Mouse (Mus musculus): ENCODE measurements at regions not wholly inside any gene's neighbourhood (a gene's known extent, or its start where the extent isn't known, plus 50 kb on each side); places are given as distances from the start of the nearest gene placed in this dataset.

DNA sequence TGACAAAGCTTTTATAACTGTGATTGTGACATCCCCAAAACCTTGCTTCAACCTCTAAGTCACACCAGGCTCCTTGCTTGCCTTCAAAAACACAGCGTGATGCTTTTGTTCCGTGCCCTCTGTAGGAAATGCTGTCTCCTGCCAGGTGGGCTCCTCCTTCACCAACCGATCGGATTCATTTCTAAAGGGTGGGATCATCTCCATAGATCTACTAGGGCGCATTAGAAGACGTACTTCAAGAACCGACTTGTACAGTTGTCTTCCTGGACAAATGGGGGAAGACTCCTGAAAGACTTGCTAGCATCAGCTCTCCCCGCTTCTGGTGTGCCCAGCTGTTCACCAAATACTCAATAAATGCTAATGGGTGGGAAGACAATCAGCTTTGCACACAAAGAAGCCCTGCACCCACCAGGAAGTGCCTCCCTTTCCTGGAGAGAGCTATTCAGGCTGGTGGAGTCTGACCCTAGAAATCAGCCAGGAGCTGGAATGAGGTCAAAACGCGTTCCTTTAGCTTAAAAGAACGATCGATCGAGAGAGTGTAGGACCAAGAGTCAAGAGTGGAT lies 53.0 kb downstream of the Hoxa1 start:
- no peak for DNase-seq

DNA sequence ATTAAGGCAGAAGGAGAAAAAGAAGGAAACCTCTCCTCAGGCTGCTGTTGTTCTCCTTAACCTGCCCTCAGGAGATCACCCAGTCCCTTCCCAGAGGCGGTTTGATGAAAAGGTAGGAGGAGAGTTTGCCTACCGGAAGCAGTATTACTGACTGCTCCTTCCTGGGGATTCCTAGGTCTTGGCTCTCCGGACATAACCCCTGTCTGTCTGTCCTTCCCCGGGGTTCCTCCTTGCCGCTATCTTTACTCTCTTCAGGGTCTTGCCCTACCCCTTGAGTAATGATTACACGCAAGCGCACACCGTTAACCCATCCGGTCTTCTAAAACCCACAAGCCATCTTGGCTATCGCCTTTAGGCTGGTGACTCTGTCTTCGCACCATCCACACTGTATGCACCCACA lies 54.0 kb downstream of the Hoxa1 start:
- no peak for DNase-seq

DNA sequence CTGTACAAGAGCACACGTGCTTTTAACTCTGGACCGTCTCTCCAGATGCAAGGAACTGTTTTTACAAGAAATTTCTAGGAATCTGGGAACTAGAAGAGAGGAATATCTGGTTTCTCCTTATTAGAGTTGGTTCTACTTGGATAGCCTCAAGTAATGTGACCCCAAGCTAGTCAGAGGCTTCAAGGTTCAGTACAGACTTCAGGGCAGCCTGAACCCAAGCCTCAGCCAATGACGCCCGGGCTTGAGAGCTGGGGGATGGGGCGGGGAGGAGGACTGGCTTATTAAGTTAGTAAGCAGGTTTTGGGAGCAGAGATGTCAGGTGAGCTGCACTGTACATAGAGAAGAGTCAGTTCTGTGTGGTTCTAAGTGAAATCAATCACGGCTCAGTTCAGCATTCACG lies 54.5 kb downstream of the Hoxa1 start:
- DNase-seq = no peak

DNA sequence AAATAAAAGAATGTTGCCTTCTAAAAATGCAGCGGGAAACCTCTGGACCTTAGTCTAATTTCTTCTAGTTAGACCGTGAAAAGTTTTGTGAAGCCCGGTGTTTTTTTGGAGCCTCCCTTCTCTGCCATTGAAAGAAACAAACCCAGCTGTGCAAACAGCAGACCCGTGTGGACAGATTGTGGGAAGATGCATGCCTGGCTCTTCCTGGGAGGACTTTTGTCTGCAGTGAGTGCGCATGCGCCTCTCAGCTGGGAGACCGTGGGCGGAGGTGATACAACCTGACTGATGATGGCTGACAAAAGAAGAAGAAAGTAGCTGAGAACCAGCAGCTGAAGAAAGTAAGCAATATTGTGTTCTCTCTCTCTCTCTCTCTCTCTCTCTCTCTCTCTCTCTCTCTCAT lies 55.4 kb downstream of the Hoxa1 start:
- DNase-seq = peak; percentile 27

DNA sequence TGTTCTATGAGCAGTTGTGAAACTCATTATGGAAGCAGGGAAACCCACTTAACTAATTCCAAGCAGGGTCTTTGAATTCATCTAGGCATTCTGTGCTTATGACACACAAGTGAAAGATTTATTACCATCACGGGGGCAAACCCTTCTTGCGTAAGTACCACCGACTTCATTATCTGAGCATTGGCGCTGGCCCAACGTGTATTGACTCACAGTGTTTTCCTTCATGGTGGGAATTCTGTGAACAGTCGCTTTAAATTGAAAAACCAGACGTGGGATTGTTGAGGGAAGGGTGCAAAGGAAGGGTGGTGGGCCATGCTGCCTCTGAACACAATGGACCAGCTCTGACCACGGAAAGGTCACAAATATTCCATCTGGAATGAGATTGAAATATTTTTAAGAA lies 55.9 kb downstream of the Hoxa1 start:
- DNase-seq = peak; percentile 74

DNA sequence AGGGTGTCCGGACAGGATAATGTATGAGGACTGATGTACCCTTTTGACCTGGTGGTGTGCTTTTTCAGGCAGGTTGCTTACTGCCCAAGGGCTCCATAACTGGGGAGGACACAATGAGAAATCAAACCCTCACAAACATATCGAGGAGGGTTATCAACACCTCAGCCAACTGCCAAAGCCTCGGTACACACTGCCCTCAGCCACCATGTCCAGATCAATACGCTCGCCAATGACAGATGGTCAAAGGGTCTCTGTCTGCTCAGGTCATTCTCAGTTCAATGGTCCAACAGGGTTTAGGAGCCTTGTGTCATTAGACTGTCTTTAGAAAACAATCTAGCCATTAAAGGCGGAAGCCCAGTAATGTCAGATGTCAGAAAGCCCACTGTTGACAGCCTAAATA lies 56.9 kb downstream of the Hoxa1 start:
- no peak for DNase-seq

DNA sequence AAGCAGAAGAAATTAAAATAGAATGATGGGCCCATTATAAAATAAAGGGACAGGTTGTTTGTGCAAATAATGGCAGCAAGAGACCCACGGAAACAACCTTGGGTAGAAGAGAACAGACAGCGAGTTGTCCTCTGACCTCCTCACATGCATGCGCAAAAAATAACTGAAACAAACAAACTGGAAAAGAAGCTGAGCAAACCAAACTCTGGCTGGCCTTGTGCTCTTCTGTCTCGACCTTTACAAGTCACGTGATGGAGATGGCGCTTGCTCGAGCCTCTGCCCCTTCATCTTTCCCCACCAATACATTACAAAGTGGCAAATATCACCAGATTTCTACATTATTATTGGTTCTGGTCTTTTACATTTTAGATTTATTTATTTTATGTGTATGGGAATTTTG lies 59.3 kb downstream of the Hoxa1 start:
- DNase-seq = no peak

DNA sequence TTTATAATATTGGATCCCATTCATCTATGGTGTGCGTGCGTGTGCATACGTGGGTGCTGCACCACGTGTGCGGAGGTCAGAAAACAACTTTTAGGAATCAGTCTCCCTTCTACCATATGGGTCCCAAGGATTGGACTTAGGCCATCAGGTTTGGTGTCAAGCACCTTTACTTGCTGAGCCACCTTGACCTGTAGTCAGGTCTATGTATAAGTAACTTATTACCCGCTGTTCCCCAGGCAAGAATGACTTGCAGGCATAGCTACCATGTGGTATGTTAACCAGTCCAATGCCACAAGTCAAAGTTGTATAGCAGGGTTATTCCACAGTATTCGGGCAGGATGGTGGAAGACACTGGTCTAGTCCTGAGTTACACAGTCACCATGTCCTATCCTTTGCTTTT lies 62.5 kb downstream of the Hoxa1 start:
- no peak for DNase-seq

DNA sequence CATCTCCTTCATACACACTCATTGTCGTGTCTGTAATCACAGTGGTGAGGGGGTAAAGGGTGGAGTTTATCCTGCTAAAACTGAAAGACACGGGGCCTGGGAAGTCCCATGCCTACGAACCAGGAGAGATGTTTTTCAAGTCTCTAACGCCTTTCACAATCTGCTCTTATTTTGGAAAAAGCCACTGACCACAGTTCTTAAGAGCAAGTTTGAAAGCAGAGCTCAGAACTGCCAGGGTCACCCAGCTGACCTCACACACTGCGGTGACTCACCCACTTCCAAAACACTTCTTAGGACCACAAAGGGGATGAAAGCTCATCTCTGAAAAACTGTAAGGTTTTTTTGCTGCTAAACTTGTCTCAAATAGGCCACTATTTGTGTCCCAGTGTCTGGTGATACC lies 66.7 kb downstream of the Hoxa1 start:
- DNase-seq = peak; percentile 34

DNA sequence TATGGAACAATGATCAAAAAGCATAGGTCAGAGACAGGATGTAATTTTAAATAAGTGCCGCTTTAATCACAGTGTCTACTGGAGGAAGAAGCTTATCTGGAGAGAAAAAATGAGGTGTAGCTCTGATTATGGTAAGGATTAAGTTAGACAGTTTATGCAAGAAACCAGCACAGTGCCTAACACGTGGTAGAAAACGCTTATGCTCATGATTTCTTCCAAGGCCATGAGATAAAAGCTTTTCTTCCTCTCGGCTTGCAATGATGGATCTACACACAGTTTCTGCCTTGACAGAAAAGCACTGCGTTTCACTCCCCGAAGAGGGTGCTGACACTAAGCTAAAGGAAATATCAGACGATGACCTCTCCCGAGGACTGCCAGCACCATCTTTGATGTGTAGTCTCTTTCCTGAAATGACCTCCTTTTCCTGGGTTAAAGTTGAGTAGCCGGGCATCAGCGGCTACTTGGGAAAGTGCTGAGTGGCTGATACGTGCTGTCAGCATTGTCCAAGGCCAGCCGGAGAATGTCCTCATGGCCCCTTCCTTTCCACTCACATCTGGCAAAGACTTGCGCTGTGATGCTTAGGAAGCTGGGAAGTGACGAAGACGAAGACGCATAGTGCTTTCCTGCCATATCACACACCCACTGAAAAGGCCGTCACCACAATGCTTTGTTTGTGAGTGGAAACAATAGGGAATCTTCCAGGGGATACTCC lies 72.0 kb downstream of the Hoxa1 start:
- peak; percentile 66 for DNase-seq

DNA sequence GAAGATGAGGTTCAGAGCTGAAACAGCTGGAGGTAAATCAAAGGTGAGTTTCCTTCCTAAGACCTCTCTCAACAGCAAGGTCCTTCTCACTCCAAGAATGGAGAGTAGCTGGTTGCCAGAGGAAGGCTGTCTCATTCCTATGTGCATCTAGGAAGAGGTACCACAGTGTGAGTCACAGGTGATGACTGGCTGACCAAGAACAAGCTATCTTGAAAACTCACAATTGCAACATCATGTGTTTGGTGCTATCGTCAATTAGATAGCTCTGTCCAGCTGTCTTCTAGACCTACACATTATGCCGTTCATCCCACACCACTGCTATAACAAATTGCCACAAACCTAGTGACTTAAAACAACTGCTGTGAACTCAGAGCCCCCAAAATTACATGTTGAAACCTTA lies 72.3 kb upstream of the Skap2 start:
- DNase-seq = no peak

DNA sequence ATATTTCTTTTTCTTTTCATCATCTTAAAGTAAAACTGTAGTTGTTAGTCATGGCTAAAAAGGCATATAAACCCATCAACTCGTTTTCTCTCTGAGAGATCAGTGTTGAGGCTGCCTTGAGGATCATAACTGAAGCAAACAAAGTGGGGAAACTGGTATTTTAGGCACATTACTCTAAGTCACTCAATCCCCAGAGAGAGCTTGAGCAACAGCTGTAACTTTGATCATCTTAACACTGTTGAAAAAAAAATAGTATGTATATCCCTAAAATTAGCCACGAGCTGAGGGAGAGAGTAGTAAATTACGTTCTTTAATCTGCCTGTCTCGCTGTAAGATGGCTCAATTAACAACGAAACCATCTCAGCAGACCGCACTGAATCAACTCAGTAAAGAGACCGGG lies 67.2 kb upstream of the Skap2 start:
- DNase-seq = no peak

DNA sequence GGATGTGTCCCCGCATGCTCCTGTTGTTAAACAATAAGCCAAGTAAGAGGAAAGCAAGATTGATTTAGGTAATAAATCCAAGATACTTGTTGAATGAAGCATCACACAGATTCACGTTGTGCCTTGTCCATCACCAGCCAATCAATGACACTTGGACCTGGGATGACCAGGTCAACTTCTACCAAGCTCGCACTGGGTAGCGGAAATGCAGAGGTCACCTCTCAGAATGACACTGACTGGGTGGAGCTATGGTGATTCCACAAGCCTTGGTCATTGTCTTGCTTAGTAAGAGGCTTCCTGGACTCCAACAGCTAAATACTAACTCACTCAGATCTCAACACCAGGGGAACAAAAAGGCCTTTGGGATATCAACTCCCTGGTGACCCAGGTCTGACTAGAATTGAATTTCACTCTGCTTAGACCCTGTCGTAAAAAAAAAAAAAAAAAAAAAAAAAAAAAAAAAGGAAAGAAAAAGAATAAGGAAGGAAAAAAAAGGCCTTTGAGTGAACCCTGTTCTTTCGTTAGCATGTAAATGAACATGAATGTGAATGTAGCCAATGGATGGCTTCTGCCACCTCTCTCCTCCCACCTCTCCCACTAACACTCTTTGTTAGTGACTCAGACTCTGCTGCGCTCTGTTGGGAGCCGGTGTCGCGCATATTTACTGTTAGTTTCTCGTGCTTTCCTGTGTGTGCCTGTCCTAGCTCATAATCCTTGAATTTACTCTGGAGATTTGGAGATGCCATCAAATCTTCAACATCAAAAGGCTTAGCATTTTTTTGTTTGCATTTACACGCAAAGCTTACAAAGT lies 66.4 kb upstream of the Skap2 start:
- DNase-seq = no peak

DNA sequence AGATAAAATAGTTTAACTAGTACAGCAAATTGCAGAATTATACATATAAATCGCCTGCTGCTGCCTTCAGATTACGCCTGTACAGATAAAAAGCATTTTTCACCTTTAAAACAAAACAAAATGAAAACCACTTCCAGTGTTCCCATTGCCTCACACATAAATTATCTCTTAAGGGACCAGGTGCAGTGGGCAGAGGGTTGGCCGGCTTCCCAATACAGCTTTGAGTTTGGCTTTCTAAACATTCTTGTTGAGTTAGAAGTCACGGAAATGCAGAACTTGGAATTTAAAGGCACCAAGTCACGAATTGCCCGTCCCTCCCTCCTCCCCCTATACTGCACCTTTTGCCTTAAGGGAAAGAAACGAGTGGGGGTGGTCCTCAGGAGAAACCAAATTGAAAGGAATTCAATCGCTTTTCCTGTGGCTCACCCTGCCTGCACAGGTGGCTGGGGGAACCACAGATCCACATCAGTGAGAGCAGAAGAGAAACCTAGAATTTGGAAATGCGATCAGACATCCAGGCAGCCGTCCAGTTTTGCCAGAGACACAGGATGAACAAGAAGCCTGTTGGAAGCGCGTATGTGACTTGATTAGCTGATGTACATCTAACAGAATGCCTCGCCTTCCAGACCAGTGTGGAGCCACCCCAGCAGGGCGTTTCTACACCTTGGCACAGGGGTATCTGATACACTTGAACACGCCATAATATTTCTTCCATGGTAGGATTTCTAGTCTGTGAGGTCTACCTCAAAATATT lies 64.0 kb upstream of the Skap2 start:
- no peak for DNase-seq

DNA sequence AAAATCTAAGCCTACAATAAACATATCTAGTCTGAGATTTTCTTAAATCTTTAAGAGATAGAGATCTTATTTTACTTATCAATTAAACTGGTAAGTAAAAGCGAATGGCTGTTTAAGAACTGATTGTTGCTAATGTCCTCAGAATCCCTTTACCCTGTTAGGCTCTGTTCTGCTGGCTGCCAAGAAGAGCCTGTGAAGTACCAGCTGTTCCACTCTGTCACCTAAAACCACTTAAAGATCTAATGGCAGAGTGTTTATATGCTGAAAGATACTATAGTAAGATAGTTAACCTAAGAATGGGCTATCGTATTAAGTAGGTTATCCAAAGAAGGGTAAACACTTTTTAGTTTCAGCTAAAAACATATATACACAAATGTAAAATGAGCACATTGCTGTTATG lies 62.6 kb upstream of the Skap2 start:
- no peak for DNase-seq

DNA sequence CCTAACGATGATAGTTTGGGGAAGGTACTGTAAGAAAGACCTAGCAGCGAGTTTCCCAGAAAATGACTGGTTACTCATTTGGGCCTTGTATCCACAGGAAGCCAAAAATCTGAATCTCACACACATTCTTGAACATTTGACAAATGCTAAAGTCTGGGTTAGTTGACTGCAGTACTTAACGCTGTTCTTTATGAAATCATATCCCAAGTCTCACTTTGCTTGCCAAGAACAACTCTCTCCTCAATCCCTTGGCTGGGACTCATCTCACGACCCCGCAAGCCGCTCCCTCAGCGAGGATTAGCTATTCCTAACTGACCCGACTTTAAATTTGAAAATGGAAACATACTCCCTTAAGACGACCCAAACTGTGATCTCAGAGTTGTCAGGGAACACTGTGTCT lies 54.8 kb upstream of the Skap2 start:
- no peak for DNase-seq

DNA sequence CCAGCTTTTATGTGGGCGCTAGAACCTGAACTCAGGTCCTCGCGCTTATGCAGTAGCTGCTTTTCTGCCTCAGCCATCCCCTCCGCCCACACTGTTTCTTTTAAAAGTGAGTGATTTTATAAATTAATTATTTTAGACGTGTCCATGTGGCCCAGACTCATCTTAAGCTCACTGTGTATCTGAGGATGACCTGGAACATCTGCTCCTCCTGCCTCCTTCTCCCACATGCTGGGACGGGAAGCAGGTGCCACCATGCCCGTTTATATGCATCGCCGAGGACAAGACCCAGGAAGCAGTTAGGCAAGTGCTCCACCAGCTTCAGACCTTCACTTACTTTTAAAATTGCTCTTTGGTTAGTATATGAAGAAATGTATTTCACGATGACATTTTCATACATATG lies 53.3 kb upstream of the Skap2 start:
- DNase-seq = no peak

DNA sequence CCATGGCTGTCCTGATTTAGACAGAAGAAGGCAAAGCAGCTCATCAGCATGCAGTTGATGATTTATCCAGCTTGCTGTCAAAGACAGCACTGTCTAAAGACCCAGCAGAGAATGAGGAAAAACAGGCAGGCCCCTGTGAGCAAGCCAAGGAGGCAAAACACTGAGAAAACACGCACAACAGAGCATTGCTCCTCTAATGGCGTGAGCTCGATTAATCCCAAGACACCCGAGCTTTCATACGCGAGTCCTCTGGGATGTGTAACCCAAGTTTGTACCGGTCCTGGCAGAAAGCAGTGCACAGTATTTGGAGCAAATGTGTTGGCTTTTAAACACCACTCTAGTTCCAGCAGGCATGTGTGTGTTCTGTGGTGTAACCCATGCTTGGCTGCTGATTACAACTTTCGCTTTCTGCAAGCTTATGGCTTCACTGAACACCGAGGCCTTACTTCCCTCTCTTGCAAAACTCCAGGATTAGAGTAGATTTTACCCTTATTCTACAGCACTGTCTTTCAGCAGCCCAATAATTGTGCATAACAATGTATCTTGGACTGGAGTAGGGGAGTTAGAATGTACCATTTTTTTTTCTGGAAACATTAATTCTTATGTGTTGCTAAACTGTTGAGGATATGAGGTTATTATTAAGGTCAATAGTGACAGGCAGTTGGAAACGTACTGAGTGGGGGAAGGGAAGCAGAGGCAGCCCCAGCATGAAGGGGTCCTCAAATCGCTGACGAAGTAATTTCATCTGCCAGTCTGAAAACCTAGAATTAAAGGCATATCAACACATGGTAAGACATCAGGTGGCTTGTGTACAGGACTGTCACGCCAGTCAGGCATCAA lies 52.0 kb upstream of the Skap2 start:
- peak; percentile 54 for DNase-seq
